Mouse (Mus musculus) NIH3T3 (cell line): ENCODE measurements around the gene Spata13.

Source experiments
- DNase-seq: peaks from one replicate; pipeline ENCODE4 v3.0.0-alpha.2; 2012; ENCODE audit warnings: low read depth

The Spata13 gene

DNA sequence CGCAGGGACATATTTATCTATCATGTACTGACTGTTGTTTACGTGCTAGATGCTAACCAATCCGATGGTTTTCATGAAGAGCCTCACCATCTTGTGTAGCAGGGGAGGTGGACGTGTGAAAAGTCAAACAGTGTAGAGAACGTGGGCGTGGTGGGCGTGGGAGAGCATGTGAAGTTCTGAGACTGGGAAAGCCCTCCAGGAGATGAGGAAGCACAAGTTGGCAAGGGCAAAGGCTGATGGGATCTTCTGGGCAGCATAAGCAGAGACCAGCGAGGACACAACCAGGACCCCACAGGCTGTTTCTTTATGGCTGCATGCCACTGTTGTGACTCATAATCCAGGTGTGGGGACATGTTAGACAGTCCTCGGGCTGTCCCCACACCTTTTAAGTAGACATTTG lies 5.4 kb downstream of the Spata13 start:
- no peak for DNase-seq

DNA sequence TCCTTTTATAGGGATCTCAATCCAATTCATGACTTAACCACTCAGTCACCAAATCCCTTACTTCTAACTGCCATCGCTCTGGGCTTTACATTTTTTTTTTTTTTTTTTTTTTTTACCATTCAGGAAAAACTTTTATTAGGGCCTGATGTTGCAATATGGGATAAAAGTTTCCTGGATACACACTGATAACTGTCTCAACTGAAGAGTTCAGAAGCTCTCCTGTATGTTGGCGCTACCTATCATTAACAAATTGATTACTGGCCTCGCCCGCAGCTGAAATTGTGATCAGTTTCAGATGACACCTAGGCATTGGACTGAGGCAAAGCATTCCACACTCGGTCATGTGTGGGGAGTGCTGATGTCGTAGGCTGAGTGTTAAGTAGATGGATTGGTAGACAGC lies 7.3 kb downstream of the Spata13 start:
- DNase-seq, result no peak

DNA sequence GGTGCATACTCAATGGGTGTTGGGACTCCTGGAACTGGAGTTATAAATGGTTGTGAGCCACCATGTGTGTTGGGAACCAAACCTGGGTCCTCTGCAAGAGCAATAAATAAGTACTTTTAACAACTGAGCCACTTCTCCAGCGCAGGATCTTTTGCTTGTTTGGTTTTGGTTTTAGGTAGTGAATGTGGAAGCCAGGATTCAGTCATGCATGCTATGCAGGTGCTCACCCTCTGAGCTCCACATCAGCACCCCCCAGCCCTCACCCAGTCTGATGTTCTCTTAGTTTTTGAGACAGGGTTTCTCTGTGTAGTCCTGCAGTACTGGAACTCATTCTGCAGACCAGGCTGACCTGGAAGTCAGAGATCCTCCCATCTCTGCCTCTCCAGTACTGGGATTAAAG lies 8.3 kb downstream of the Spata13 start:
- no peak for DNase-seq

DNA sequence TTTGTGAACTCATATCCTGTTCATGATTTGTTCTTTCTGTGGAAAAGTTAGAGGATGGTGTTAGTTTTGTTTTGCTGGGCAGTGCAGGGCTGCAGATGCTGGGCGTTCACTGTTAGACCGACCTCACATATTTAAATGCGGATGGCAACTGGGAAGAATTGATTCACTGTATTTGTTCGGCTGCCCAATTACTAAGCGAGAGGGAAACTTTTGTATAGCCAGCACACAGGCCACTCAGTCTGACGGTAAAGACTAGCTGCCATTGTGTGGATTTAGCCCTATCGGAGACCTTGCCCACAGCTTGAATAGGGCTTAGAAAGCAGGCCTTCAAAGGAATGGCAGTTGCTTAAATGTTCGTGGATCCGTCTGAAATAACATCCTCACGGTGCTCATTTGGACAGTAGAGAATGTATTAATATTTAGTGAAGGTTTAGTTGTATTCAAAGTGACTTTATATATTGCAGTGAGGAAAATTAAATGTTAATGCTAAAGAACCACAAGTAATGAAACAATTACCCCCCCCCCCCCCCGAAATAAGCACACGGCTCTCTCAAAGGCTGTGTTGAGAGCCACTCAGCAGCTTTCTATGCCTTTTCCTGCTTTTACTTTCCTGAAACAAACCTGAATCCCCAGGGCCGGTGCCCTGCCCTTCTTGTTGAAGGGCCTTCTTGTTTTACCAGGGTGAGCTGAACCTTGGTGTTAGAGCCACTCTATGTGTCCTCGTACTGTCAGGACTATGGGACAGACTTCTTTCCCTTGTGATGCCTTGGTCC lies 9.5 kb downstream of the Spata13 start:
- DNase-seq, result no peak

DNA sequence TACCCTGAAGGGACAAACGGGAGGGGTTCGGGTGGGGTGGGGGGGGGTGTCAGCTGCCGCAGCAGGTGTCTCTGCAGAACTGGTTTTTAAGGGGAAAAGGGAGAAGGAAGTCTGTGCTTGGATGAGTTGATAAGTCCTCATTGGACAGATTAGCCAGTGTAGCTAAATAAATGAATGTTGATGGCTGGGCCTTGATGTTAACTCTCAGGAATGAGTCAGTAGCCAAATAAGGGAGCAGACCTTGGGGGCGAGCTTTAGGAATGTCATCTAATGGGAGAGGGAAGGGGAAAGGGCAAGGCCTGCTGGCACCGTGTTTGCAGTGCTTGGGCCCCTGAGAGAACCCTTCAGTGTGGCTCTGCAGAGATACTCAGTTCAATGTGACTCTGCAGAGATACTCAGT lies 12.6 kb downstream of the Spata13 start:
- no peak for DNase-seq

DNA sequence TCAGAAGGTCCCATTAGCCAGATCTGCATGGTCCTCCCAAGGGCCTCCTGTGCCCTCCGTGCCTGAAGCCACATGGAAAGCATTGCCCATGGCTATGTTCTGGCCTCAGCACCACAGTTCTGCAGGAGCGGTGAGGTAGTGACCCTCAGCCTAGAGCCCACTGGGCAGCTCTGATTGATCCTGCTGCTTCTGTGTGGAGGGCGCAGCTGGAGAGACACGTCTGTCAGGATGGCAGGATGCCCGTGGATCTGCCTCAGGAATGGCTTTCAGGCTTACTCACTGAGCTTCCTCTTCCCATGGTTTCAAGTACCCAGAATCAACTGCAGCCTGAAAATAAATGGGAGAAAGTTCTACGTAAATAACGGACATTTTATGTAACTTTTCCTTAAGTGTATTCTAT lies 14.1 kb downstream of the Spata13 start:
- no peak for DNase-seq

DNA sequence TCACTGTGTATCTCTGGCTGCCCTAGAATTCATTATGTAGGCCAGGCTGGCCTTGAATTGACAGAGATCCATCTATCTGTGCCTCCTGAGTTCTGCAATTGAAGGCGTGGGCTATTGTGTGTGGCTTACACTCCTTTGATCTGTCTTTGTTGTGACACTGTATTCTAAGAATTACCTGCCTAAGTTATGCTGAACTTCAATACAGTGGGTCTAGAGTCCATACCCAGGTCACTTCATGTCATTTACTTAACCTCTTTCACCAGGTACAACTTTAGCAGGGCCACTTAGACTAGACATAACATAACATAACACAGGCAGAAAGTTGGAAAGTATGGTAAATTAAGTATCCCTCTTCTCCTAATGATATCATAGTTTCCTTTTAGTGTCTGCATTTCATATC lies 15.2 kb downstream of the Spata13 start:
- no peak for DNase-seq

DNA sequence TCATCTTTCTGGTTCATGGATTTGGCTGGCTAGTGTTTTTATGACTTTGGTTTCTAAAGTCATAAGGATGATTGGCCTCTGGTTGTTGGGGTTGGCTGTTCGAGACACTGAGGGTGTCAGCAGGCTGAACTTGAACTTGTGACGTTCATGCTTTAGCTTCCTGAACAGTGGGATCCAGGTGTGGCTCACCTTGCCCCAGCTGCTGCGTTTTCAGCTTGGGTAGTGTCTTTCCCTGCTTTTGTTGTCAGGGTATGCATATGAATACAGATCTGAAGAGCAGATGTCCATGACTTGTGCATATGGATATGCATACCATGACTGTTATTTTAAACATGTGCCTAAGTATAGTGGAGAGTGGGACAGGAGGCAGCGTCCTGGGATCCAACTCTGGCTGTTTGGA lies 19.4 kb downstream of the Spata13 start:
- no peak for DNase-seq

DNA sequence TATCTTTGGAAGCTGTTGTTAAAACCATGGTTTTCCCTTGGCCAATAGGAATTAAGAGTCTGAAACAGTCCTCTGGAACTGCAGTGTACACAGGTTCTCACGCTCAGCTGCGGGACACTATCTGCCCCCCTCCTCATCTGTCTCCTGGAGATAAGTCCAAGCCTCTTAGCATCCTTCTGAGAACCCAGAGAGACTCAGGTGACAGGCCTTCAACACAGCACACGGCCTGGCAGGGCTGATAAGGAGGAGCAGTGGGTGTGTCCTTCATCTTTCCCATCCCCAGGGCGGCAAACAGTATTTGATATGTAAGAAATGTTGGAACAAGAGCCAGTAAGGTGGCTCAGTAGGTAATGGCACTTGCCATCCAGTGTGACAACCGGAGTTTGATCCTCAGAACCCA lies 20.2 kb downstream of the Spata13 start:
- no peak for DNase-seq

DNA sequence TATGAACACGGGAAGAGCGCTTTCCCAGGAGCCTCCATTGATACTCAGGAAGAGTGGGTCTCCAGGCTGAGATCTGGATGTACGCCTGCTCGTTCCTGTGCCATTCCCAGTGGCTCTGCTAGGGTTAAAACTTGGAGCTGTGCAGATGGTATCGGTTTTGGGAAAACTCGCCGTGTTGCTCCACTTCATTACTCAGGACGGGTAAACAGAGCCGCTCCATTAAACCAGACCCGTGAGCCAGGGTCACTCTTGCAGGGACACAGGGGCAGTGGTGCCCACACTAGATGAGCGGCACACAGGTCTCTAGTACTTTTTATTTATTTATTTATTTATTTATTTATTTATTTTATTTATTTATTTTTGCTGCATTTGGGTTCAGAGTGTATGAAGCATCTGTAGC lies 20.9 kb downstream of the Spata13 start:
- no peak for DNase-seq

DNA sequence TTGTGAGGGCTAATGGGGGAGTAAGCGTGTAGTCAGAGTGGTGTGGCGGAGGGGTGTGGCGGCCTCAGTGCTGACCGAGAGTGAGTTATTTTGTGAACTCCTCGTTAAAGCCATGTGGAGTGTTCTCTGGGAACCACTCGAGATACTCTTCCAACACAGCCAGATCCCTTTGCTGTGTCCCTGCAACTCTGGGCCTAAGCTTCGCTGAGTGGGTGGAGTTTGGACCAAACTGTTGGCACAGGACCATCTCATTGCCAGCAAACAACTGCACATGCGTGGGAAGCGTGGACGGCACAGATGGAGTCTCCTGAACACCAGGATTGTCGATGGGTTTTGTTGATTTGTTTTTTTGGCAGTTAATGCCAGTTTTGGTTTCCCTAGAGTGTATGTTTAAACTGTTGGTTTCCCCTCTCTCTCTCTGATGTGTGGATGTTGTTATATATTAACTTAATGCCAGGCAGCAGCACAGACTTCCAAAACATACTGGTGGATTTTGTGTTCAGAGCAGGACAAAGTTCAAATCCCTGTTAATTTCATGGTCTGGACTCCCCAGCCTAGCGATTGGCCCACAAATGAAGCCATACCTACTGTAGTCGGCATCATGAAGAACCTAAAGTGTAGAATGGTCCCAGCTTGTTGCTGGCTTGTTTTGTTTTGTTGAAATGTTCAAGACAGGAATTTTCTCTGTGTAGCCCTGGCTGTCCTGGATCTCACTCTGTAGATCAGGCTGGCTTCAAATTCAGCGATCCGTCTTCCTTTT lies 22.3 kb downstream of the Spata13 start:
- no peak for DNase-seq

DNA sequence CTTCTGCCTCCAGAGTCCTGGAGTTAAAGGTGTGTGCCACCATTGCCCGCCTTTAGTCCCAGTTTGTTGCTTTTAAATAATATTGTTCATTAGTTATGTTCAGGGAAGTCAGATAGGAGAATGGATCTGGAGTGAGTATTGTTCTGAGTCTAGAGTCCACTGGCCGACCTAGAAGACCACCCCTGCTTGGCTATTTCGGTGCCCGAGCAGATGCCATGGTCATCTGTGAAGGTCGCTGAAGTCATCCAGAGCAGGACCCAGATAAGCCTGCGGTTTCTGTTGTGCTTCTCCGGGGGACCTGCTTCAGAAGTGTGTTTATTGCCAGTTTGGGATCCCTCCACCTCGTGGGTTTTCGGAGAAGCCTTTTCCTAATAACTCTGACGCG lies 22.9 kb downstream of the Spata13 start:
- DNase-seq, result no peak

DNA sequence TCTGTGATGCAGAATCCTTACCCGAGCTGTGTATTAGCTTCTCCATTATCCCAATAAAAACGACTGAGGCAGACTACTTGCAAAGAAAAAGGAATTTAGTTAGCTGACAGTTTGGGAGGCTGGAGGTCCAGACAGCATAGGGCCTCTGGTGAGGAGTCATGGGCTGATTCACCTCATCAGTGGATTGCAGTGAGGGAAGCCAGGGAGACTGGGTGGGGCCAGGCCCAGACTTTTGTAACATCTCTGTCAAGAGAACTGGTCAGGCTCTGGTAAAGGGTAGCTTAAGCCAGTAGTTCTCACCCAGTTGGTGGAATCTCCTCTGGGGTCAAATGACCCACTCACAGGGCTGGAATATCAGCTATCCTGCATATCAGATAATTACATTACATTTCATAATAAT lies 24.1 kb downstream of the Spata13 start:
- no peak for DNase-seq

DNA sequence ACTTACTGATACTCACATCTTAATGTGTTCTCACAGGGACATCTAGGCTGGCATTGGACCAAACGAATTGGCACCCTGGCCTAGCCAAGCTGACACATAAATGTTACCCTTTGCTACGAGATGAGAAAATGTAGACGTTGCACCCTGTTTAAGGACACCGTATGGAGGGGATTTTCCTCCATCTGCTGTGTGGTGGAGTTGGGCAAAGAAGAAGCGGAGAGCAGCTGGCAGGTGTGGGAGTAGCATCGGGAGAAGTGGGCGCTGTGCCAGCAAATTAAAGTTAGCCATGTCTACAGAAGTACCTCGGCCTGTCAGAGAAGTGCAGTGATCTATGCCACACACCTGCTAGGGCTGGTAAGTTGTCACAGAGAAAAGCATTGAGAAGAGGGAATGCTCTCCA lies 25.7 kb downstream of the Spata13 start:
- no peak for DNase-seq

DNA sequence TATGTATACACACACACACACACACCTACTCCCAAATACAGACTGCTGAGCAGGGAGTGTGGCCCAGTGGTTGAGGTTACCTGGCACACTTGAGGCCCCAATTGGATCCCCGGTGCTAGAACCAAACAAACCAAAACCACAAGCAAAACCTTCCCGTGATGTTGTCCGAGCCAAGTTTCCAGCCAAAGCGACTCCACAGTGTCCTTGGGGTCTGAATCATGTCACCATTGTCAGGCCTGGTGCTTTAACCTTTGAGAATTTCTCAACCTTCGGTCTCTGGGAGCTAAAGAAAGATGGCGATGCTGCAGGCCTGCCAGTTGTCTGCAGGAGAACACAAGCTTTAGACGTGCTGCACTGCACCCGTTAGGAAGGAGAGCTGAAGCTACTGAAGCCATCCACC lies 26.8 kb downstream of the Spata13 start:
- no peak for DNase-seq

DNA sequence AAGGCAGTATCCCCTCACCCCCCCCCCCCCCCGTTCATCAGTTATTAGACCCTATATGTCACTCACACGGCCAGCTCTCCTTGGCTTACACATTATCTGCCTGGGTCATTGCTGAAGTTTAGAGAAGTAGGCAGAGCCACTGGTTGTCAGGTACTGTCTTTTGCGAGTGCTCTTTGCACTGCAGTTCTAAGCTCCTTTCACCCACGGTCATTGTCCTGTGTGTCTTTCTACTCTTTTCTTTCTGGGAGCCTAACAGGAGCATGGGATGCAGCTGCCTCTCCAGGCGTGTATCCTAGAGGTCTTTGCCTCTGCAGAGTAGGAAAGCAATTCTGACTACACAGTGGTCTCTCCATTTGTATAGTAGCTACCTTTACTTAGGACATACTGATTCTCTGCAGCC lies 27.5 kb downstream of the Spata13 start:
- no peak for DNase-seq

DNA sequence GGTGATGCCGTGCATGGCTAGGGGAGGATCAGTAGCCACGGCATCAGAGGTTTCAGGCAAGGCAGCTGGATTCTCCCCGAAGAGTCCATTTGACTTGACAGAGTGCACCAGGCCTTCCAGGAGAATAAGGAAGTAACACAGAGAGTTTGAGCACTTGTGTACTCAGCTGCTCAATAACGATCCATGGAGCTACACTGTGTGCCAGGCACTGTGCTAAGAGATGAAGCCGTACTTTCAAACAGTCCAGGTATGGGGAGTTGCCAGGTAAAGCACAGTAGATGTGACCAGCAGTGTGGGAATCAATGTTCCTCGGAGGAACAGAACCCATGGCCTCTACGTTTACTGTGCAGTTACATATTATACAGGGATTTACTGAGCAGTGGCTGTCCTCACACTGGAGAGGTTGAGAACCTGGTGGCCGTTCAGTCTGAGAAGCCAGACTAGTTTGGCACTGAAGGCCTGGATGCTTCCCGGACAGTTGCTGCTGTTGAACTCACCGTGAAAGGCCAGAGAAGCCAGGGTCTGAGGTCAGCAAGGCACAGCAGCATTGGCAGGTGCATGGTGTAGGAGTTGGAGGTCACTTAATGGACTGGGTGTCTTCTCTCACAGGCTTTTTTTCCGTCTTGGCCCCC lies 29.6 kb downstream of the Spata13 start:
- no peak for DNase-seq

DNA sequence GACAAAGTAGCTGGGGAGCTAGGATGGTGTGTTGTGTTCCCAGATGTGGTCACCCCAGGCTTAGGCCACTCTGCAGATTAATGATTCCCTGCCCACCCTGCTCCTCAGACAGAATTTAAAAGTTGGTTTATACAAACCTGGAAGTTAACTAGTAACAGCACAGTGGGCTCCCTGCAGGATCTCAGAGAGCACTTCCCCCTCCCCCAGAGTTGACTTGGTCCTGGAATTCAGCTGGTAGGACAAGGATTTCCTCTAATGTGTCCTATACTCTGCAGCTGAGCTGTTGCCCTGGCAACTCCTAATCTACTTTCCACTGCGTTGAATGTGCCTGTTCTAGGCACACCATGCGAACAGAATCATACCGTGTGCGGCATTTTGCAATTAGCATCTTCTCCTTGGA lies 30.8 kb downstream of the Spata13 start:
- DNase-seq, result no peak

DNA sequence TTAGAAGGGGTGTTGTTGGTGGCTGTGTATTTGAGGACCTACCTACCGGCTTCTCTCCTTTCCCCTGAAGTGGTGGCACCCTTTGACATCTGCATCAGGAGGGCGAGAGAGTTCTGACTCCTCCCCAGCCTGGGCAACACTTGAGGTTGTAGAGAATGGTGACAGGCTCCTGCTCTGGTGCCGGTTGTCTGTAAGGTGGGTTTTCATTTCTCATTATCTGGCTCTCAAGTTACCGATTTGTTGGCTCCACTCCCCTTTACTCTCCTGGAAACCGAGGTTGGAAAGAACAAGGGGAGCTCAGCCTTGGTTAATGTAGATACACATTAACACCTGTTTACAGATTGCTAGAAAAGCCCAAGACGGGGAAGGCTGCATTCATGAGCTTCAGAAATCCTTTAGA lies 31.5 kb downstream of the Spata13 start:
- no peak for DNase-seq

DNA sequence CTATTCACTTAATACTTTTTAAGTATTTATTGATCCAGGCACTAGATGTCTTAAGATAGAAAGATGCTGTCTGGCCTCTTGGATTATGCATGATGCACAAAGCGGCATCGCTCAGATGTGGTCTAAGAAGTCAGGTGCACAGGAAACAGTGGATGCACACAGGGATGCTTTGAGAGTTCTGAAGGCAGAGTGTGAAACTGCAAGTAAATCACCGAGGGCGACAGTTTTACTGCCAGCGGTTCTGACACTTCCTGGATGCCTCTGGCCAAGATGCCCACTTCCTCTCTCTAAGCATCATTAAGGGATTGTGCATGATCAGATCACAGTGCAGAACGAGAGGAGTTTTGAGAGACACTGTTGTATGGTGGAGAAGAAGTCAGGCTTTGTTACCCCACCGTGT lies 32.5 kb downstream of the Spata13 start:
- DNase-seq, result no peak

DNA sequence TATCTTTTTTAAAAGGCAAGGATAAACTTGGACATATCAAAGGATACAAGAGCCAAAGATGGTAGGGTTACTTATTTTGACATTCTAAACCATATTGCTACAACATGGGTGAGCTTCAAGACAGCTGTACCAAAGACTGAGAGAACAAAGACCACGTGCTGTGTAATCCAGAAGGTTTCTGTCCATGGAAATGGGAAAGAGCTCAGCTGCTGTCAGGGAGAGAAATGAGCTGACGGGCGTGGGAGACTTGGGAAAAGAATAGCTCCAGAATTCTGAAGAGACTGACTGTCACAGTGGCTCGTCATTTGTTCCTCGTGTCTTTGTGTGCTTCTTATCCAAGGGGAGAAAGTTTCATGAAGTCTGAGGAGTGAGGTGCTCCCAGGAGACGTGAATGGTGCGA lies 36.4 kb downstream of the Spata13 start:
- no peak for DNase-seq

DNA sequence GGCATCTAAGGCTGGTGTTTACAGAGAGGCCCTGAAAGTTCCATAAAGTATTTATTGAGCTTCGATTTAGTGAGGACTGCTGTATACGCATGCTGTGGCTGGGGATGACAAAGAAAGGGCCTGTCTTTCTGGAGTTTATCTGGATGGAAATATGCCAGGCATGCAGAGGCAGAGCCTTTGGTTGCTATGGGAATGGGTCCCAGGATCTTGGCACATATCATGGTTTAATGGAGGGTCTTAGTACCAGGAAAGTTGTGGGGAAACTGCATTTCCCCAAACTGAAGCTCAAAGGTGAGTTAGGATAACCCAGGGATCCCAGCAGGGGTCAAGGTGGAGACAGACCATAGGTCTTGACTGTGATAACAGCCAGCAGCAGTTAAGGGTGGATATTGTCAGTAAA lies 37.7 kb downstream of the Spata13 start:
- DNase-seq, result no peak

DNA sequence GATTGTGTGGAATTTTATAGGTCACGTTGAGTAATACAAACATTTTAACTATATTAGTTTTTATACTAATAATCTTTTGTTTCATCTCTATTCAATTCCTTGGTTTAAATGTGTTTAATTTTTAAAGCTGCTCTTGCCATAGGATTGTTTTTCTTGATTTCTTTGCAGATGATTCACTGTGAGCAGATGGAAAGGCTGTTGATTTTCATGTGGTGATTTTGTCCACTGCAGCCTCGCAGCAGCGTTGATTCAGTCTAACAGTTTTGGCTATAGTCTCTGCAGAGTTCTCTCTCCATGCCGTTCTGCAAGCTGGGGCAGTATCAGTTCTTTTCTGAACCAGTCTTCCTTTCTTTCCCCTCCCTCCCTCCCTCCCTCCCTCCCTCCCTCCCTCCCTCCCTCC lies 41.9 kb downstream of the Spata13 start:
- DNase-seq, result no peak
